Mouse (Mus musculus): ENCODE measurements at regions not wholly inside any gene's neighbourhood (a gene's known extent, or its start where the extent isn't known, plus 50 kb on each side); places are given as distances from the start of the nearest gene placed in this dataset.
A peak's percentile ranks its signal among the peaks of the same experiment; 100 is the strongest.

GRCm38 (mm10) chr9:33914919-33915318 lies 570.8 kb upstream of the Kirrel3 start:
- peak; percentile 73 for DNase-seq (ENCODE audit: low read depth)
- no peak for TF ChIP-seq CTCF (IDR thresholded peaks at IDR 0.05; ENCODE audit: borderline replicate concordance, extremely low read depth, insufficient read depth, insufficient read length)
- TF ChIP-seq POLR2A (IDR thresholded peaks at IDR 0.05; ENCODE audit: borderline replicate concordance, extremely low read depth, insufficient read depth, insufficient read length, poor library complexity, severe bottlenecking): no peak

GRCm38 (mm10) chr9:33915349-33916056 lies 570.2 kb upstream of the Kirrel3 start:
- TF ChIP-seq CTCF (IDR thresholded peaks at IDR 0.05; ENCODE audit: borderline replicate concordance, extremely low read depth, insufficient read depth, insufficient read length): no peak
- no peak for TF ChIP-seq POLR2A (IDR thresholded peaks at IDR 0.05; ENCODE audit: borderline replicate concordance, extremely low read depth, insufficient read depth, insufficient read length, poor library complexity, severe bottlenecking)
- DNase-seq (ENCODE audit: low read depth): peak; percentile 68

GRCm38 (mm10) chr9:33930286-33930685 lies 555.4 kb upstream of the Kirrel3 start:
- no peak for DNase-seq (ENCODE audit: low read depth)
- TF ChIP-seq CTCF (IDR thresholded peaks at IDR 0.05; ENCODE audit: borderline replicate concordance, extremely low read depth, insufficient read depth, insufficient read length) (no peak), POLR2A (IDR thresholded peaks at IDR 0.05; ENCODE audit: borderline replicate concordance, extremely low read depth, insufficient read depth, insufficient read length, poor library complexity, severe bottlenecking) (no peak)

GRCm38 (mm10) chr9:33934071-33934470 lies 551.6 kb upstream of the Kirrel3 start:
- DNase-seq (ENCODE audit: low read depth): no peak
- TF ChIP-seq CTCF (IDR thresholded peaks at IDR 0.05; ENCODE audit: borderline replicate concordance, extremely low read depth, insufficient read depth, insufficient read length) (no peak), POLR2A (IDR thresholded peaks at IDR 0.05; ENCODE audit: borderline replicate concordance, extremely low read depth, insufficient read depth, insufficient read length, poor library complexity, severe bottlenecking) (no peak)

GRCm38 (mm10) chr9:33954319-33954718 lies 531.4 kb upstream of the Kirrel3 start:
- no peak for TF ChIP-seq POLR2A (IDR thresholded peaks at IDR 0.05; ENCODE audit: borderline replicate concordance, extremely low read depth, insufficient read depth, insufficient read length, poor library complexity, severe bottlenecking)
- no peak for TF ChIP-seq CTCF (IDR thresholded peaks at IDR 0.05; ENCODE audit: borderline replicate concordance, extremely low read depth, insufficient read depth, insufficient read length)
- DNase-seq (ENCODE audit: low read depth): peak; percentile 51

Measured in brain, embryonic 14.5 days (tissue).